Comparison of ENCODE assay signal across 43 mouse cellular contexts in genomic region chr11:94699399-94699798, GRCm38 (mm10). TPM values are rescaled to one million over a fixed set of nuclear protein-coding genes. Genes with fewer than 3 reads are reported as not detected.
"Had no signal": no experiment of that assay in that cellular context is flagged by ENCODE, and none has a peak within 500 bp of the region (broad histone marks: within the 10 kb centered on the region; RNA-seq: fewer than 3 reads in every experiment).

No protein-coding gene starts in this region.

- DNase-seq: gastrocnemius, adult 2 months; gastrocnemius, postnatal 10 days; gastrocnemius, postnatal 25 days; heart, adult 18-20 months; heart, postnatal 14 days; heart, postnatal 36 days; kidney, adult 11 months; kidney, adult 2 months; kidney, adult 9 months; kidney, postnatal 14 days; kidney, postnatal 36 days; layer of hippocampus, adult 9-11 months; layer of hippocampus, postnatal 36 days; left cerebral cortex, postnatal 4 days had no signal

- H3K36me3 ChIP-seq: heart, embryonic 13.5 days; heart, embryonic 15.5 days; hindbrain, embryonic 13.5 days; intestine, embryonic 15.5 days; kidney, embryonic 15.5 days; limb, embryonic 13.5 days; limb, embryonic 15.5 days; liver, embryonic 12.5 days had no signal

- H3K27ac ChIP-seq: gastrocnemius, adult 2 months; heart, embryonic 13.5 days; heart, embryonic 15.5 days; hindbrain, embryonic 13.5 days; intestine, embryonic 15.5 days; kidney, embryonic 15.5 days; kidney, postnatal 0 days; limb, embryonic 13.5 days; limb, embryonic 15.5 days; liver, embryonic 12.5 days; liver, embryonic 14.5 days had no signal

- H3K4me3 ChIP-seq: gastrocnemius, adult 2 months; heart, embryonic 13.5 days; heart, embryonic 15.5 days; hindbrain, embryonic 13.5 days; intestine, embryonic 15.5 days; kidney, embryonic 15.5 days; limb, embryonic 13.5 days; limb, embryonic 15.5 days; liver, embryonic 12.5 days had no signal

- H3K4me1 ChIP-seq: liver, embryonic 12.5 days had no signal

- H3K27me3 ChIP-seq: hindbrain, embryonic 13.5 days; intestine, embryonic 15.5 days had no signal

- H3K4me2 ChIP-seq: heart, embryonic 11.5 days; heart, embryonic 13.5 days; heart, embryonic 15.5 days; hindbrain, embryonic 13.5 days; intestine, embryonic 15.5 days; kidney, embryonic 15.5 days; limb, embryonic 13.5 days; limb, embryonic 15.5 days; liver, embryonic 12.5 days had no signal

- H3K9ac ChIP-seq: heart, embryonic 13.5 days; heart, embryonic 15.5 days; hindbrain, embryonic 13.5 days; intestine, embryonic 15.5 days; kidney, embryonic 15.5 days; limb, embryonic 13.5 days; limb, embryonic 15.5 days; liver, embryonic 12.5 days; liver, embryonic 14.5 days had no signal

- H3K9me3 ChIP-seq: heart, embryonic 13.5 days; heart, embryonic 15.5 days; hindbrain, embryonic 13.5 days; intestine, embryonic 15.5 days; kidney, embryonic 15.5 days; limb, embryonic 13.5 days; limb, embryonic 15.5 days; liver, embryonic 12.5 days had no signal

- ATAC-seq: hindbrain, embryonic 16.5 days; inflammation-experienced regulatory T-cells, adult 6 months; intestine, embryonic 15.5 days; liver, embryonic 12.5 days had no signal

RNA-seq across cellular contexts. Expression of gene Gm11541, which starts 4.9 kb away (rescaled TPM):
- total RNA-seq: gastrocnemius, adult 2 months; gastrocnemius, postnatal 10 days; gastrocnemius, postnatal 25 days; gastrocnemius, postnatal 4 days; granulocyte monocyte progenitor cell, adult 5-6 weeks; heart, adult 18-20 months; heart, adult 8-10 months; heart, postnatal 14 days; heart, postnatal 36 days; hematopoietic stem cell, adult 5-6 weeks; layer of hippocampus, adult 18-20 months; layer of hippocampus, adult 8-10 months; layer of hippocampus, postnatal 14 days; layer of hippocampus, postnatal 36 days; left cerebral cortex, adult 18-20 months; left cerebral cortex, adult 8-10 months; left cerebral cortex, postnatal 10 days; left cerebral cortex, postnatal 25 days; left cerebral cortex, postnatal 4 days; liver, adult 2 months had no signal
- polyA plus RNA-seq: heart, embryonic 11.5 days; heart, embryonic 13.5 days; heart, embryonic 15.5 days; inflammation-experienced regulatory T-cells, adult 6 months; kidney, adult 2 months; large intestine, adult 2 months; liver, adult 2 months; liver, embryonic 12.5 days; liver, embryonic 14.5 days; liver, embryonic 16.5 days had no signal

RNA-seq across cellular contexts. Expression of gene Cdc34b, which starts 42.2 kb away (rescaled TPM):
- total RNA-seq: granulocyte monocyte progenitor cell, adult 5-6 weeks; hematopoietic stem cell, adult 5-6 weeks; layer of hippocampus, adult 8-10 months; left cerebral cortex, postnatal 4 days; liver, adult 2 months had no signal
- polyA plus RNA-seq: heart, embryonic 15.5 days; heart, postnatal 0 days; hindbrain, embryonic 16.5 days; intestine, embryonic 15.5 days; large intestine, adult 2 months; limb, embryonic 11.5 days; limb, embryonic 15.5 days; liver, embryonic 12.5 days; liver, embryonic 16.5 days had no signal

RNA-seq across cellular contexts. Expression of gene Eme1, which starts 45.6 kb away (rescaled TPM):
- total RNA-seq: gastrocnemius, adult 2 months; layer of hippocampus, postnatal 36 days; left cerebral cortex, adult 18-20 months had no signal
- polyA plus RNA-seq: liver, adult 2 months had no signal
